Mouse (Mus musculus): ENCODE results near the gene Crygn.

Gene Crygn

DNA sequence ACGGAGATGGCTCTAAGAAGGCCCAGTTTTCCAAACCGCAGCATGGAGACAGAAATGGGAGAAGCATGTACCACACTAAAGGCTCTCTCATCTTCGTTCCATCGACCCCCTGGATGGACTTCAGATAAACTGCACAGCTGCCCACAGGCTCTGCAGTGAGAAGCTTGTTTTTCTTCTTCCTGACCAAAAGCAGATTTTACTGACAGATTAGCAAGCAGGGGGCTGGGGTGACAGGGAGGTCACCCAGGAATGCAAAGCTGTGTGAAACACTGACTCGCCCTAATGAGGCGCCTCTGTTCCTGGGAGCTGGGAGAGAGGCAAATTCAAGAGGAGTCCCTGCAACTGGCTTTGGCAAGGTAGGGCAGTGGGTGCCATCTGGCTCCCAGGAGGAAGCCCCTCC lies 10.3 kb downstream of the Crygn start:
- no peak for DNase-seq (ENCODE audit: low spot score)

DNA sequence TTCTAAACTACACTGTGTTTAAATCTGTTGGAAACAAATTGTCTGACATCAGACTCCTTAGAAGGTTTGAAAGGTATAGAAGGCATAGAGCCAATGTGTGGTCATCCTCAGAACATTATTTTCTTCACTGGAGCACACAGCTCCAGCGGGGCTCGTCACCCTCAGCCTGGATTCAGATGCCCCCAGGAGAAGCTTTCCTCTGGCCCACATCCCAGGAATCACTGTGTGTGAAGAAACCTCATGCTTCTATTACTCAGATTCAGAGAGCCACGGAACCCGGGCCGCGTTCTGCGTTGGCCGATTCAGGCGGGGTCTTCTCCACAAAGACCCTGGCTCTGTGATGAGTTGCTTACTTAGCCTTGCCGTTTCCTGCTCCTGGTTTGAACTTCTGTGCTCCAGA lies 13.9 kb downstream of the Crygn start:
- DNase-seq (ENCODE audit: low spot score), result no peak

DNA sequence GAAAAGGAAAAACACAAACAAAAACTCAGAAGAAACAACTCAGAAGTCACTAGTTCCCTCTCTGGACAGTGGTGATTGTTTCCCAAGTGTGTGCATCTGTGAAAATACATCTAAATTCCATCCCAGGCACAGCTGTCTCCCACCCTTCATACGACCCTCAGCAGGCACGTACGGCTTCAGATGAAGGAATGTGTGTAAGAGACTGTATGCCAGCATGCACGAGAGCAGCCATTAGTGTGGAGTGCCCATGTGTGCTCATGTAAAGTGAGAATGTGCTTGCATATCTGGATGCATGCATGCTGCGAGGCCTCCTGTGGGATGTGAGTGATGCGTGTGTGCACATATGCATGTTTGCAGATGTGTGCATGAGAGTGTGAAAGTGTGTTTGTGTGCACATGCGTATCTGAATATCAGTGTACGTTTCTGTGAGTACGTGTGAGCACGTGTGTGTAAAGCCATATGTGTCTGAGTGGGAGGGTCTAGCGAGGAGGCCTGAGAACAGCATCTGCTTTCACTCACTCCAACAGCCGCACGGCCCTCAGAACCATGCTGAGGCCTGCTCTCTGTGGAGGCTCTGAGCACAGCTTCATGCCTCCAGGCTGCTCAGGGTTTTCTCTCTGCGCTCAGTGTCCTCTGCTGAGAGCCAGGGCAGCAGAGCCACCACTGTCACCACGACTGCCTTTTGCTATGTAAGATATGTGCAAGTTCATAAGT lies 16.5 kb downstream of the Crygn start:
- DNase-seq (ENCODE audit: low spot score), result no peak

DNA sequence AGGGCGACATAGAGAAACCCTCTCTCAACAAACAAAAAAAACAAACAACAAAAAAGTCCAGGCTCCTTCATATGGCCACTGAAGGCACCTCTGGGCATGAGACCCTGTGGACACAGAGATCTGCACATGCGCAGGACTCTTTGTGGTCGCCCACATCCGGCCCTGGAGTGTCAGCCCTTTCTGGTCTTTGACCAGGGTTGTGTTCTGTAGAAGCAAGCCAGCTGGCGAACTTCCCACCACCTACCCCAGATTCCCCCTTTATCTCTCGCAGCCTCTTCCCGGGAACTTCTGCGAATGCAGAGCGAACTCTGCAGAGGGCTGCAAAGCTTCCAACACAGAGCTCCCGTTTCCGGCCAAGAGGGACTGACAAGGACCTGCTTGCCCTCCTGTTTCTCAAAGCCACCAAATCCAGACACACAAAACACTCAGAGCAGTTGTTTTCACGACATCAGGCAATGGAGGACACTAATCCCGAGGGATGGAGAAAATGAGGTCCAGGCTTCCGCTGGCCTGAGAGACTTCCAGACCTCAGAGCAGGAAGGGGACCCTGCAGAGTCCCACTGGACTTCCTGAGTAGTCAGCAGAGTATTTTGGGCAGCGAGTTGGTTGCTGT lies 18.6 kb downstream of the Crygn start:
- peak; percentile 63 for DNase-seq (ENCODE audit: low spot score)

DNA sequence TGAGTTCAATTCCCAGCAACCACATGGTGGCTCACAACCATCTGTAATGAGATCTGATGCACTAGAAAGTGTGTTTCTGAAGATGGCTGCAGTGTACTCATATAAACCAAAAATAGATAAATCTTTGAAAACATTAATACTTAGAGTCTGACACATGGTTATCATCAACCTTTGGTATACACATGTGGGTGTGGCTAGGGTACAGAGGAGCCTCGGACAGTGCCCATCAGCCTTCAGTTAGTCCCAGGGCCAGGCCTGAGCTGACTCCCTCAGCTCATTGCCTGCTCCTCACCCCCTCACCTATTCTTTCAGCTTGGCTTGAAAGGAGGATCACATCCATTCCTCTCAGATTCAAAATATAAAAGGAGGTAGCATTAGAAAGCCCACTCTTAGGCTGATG lies 19.3 kb downstream of the Crygn start:
- no peak for DNase-seq (ENCODE audit: low spot score)

DNA sequence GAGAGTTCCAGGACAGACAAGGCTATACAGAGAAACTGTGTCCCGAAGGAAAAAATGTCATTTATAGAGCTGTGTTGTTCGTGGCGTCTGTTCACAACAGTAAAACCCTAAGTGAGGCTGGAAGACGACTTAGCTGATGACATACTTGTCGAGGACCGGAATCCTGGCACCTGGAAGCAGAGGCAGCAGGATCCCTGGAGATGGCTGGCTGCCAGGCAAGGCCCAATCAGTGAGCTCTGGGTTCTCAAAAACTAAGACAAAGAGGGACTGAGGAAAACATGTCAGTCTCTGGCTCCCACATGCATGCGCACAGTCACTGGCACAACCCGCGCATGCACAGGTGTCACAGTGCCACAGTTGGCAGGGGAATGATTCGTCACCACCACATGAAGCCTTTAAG lies 20.2 kb downstream of the Crygn start:
- DNase-seq (ENCODE audit: low spot score), result no peak

DNA sequence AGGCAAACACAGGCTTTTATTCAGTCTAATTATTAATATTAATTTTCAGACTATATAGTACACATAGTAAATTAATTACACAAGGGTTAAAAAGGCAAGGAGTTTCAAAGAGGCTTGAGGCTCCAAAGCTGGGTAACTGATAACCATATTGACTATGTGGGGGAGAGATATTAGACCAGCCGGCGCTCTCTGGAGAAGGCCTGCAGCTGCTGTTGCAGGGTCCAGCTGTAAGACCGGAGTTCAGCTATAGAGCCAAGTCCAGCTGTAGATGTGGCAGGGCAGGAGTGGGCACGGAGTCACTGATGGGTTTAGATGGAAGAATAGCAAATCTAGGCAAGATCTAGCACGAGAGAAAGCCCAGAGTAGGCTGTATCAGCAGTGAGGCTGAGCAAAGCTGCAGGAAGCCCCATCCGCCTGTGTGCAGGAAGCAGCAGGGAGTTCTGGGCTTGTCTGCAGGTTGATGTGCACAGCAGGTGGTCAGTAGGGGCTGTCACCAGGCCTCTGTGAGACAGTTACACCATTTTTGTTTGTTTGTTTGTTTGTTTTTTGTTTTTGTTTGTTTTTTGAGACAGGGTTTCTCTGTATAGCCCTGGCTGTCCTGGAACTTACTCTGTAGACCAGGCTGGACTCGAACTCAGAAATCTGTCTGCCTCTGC lies 23.9 kb downstream of the Crygn start:
- DNase-seq (ENCODE audit: low spot score), result no peak

DNA sequence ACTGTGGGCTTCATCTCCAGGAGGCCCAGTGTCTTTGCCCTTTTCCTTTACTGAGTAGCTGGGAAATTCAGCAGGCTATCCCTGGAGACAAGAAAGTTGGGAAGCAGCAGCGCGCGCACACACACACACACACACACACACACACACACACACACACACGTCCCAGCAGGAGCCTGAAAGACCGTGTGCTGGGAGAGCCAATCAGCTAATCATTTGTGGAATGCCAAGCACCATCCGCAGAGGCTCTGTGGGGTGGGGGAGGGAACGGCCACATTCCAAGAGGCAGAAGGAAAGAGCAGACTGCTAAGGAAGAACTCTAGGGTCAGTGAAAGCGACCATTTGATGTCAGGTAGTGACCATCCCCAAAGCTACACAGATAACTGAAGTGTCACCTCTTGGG lies 24.7 kb downstream of the Crygn start:
- DNase-seq (ENCODE audit: low spot score), result no peak

DNA sequence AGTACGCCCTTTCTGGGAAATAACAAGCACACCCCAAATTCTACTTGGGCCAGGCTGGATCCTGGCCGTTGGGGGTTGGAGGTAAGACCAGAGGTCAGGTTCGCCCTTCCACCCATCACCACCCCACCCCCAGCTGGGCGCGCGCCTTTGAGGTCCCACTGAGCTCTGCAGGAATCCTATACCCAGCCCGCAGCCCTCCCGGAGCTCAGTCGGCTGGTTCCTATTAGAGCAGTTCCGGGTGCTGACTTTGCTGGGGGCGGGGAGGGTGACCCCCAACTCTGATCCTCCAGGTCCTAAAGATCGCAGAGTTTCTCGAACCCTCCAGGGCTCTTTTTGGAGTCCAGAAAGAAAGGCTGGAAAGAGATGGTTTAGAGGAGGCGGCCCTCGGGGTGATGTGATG lies 26.8 kb downstream of the Crygn start:
- no peak for DNase-seq (ENCODE audit: low spot score)

DNA sequence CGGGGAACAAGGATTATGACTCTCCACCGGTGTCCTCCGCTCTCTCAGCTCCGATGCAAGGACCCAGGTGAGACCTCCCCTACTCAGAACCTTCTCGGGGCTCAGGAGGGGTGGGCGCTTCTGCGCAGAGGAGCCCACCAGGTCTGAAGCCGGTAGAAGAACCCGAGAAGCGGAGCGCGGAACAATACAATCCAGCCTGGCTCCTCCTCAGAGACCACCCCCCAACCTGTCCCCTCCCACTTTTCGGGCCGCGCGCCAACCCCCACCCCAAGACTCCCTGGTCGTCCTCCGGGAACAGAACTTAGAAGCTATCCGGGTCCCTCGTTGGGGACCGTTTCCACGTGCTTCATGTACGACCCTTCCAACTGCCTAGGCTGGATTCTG lies 27.3 kb downstream of the Crygn start, which contains the start of gene Wdr86:
Gene Wdr86 (minus strand): TSS at position 240 of the 384 bp plus-strand sequence.
- DNase-seq (ENCODE audit: low spot score), result no peak

DNA sequence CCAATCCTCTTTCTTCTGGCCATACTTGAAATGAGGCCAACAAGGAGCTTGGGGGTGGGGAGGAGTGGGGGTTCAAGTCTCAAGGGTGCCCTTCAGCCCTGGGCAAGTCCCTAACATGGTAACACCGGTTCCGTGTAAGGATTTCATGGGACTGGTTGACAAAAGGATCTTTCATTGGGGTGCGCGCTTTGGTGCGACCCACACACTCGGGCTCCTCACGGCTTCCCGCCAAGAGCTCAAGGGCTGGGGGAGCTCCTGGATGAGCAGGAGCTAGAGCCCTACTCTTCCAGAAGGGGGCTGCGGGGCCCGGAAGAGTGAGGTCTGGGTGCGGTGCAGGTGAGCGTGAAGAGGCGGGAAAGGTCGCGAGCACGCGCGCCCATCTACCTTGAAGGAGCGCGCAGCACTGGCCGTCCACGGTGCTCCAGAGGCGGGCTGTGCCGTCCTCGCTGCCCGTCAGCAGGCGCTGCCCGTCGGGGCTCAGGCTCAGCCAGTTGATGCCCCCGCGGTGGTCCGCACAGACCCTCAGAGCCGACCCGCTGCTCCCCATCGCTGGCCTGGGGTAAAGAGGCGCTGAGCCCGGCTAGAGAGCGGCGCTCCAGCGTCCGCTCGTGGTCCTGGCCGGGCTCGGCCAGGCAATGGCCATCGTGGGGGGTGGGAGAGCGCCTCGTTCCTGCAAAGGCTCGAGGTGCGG lies 27.9 kb downstream of the Crygn start:
- DNase-seq (ENCODE audit: low spot score), result no peak

DNA sequence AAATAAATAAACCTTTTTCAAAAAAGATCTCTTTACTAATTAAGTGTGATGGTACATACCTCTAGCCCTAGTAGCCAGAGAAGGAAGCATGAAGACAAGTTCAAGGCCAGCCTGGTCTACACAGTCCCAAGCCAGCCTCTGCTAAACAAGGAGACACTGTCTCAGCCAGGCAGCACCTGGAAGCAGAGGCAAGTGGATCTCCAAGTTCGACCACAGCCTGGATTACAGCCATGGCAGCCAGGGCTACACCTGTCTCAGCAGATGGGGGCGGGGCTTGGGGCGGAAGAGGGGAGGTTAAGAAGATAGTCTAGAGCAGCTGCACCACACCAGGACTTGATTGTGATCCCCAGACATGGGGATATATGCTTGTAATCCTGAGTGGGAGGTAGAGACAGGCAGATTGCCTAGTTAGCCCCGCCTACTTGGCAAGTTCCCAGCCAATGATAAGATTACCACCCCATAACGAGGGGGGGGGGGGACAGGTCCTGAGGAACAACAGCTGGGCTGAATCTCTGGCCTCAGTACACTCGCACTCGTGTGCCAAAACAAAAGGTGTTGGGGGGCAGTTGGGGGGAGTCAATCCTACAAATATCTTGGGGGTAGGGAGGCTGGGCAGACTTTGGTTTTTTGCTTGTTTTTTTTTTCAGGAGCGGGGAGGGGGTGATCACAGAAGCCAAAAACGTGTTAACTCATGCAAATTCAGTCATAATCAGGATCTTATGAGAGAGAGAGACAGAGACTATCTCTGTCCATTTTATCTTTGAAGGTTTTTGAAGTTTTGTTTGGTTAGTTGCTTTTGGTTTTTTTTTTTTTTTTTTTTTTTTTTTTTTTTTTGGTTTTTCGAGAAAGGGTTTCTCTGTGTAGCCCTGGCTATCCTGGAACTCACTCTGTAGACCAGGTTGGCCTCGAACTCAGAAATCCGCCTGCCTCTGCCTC lies 30.6 kb downstream of the Crygn start:
- DNase-seq (ENCODE audit: low spot score), result no peak

DNA sequence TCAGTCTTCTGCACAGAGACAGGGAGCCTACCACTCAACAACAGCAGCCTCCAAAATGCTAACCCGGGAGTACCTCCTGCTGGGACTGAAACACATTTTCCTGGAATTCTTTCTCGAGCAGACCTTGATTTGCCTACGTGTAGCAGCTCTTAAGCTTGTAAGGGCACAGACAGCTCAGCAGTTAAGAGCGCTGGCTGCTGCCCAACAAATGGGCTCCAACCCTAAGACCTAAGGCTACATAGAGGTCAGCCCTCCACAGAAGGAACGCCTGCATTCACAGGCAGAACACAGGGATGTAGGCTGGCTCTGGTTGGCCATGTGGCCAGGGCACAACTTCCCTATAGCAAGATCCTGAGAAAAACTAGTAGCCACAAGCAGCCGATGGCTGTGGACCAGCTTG lies 31.9 kb downstream of the Crygn start:
- DNase-seq (ENCODE audit: low spot score), result no peak

DNA sequence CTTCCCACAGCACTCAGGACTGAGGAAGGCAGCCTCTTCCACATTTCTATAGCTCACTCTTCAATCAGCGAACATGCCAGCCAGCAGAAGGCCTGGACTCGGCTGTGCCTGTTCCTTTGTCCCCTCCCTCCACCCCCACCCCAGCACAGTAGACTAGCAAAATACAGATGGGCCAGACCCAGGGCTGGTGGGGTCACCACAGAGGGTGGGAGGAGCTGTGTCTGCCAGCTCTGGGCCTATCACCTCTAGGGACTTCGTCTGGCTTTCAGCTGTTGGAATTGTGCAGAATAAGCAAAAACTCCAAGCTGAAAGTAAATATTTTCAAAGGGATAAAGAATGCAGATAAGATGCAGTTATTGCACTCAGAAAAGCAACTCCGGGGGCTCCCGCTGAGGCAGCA lies 33.0 kb downstream of the Crygn start:
- DNase-seq (ENCODE audit: low spot score), result no peak

DNA sequence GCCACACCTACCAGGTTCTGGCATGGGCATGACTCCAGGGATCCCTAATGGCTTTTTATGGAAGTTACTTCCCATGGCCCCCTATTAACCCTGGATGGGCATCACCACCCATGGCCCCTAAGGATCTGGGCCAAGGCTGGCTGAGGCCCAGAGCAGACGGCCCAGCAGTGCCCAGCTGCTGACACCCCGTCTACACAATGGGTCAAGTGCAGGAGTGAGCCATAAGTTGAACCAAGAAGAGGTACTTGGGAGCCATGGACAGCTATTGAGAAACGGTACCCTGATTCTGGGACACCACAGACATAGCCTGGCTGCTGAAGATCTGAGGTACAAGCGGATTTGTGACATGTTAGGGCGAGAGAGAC lies 33.6 kb downstream of the Crygn start:
- no peak for DNase-seq (ENCODE audit: low spot score)

DNA sequence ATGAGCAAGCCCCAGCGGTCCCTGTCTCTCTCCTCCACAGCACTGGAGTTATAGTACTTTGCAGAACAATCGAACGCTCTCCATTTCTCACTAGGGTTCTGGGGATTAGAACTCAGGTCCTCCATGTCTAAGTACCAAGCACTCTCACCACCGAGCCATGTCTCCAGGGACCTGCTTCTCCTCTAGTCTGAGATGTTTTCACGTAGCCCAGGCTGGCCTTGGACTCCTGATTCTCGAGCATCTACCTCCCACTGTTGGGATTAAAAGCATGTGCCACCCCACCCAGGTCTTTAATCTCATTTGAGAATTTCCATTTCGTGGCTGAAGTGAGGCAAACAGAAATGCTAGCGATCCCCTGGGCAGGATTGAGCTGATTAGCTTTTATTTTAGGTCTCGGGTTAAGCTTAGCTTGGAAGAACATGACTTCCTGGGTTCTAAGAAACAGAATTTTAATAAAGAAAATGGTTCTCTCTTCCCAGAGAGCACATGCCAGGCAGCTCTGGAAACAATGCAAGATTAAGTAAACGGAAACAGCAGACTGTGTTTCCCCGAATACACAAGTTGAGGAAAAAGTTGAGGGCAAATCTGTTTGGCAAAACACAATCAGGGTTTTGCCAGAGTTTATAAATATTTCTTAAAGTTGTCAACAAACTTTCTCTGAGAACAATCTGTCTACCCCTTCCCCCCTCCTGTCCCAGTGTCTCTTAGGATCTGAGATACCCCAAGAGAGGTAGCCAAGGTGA lies 34.1 kb downstream of the Crygn start:
- DNase-seq (ENCODE audit: low spot score), result no peak

DNA sequence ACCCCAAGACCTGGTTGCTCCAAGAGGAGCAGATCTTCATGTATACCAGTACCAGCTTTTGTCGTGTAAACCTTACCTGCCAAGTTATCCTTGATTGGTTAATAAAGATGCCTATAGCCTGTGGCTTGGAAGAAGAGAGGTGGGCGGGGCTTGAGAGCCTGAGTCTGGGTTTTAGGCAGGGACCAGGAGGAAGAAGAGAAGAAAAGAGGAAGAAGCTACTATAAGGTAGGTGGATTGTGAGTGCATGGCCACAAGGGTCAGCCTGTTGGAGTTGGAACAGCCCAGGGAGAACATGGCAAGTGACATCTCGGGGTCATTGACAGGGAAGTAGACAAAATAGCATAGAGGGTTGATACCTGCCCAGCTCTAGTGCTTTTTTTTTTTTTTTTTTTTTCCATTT lies 38.0 kb downstream of the Crygn start:
- DNase-seq (ENCODE audit: low spot score), result no peak

DNA sequence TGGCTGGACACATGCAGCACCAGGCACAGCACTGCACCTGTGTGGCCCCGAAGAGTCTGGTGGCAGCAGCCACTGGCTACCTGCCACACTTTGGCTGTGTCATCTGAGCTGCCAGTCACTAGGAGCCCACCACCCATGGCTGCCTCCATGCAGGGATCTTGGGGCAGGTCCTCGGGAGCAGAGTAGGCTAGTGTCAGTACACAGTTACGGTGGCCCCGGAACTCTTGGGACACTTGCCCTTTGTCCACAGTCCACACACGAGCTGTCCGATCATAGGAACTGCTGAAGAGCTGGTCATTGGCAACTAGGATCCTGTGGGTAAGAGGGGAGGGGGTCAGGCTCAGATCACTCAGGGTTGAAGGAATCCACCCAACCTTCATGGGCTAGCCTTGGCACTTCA lies 39.7 kb downstream of the Crygn start:
- no peak for DNase-seq (ENCODE audit: low spot score)

DNA sequence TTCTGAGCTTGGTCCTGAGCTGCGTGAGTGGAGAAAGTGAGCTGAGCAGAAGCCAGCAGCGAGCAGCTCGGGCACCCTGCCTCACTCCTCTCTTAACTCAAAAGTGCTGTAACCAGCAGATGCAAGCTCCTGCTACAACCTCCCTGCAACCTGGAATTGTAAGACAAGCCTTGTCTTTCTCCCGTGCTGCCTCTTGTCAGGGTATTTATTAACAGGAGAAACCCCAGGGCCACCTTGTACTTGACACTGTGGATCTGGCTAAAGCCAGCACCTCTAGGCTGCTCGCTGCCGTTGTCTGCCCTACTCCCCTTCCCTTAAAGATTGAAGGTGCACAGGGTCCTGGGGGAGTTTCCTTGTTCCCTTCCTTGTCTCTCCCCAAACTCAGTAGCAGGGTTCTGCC lies 43.8 kb downstream of the Crygn start:
- DNase-seq (ENCODE audit: low spot score), result no peak

DNA sequence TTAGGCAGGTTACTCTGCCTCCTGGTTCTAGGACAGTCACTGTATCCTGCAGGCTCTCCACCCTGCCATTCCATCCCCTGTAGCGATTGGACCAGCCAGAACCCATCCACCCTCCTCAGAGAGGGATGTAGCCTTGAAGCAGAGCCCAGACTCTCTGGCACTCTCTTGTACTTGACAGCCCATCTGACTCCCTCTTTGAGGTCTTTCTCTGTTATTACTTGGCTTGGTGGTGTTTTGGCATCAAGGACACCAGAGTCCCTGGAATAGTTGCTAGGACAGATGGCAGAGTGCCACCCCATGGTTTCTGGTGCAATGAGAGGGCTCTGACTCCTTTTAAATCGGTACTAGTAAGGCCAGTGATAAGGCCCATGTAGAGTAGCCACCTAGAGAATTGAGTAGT lies 44.6 kb downstream of the Crygn start:
- peak; percentile 29 for DNase-seq (ENCODE audit: low spot score)

DNA sequence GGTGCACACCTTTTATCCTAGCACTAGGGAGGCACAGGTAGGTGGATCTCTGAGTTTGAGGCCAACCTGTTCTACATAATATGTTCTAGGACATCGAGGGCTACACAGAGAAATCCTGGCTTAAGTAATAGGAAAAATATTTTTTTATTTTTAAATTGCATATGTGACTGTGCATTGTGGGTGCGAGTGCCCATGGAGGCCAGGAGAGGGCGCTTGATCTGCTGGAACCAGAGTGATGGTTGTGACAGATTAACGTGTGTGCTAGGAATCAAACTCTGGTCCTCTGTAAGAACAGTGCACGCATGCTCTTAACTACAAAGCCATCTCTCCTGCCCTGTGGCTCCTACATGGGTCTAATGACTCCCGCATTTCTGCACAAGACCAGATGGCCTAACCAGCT lies 46.2 kb downstream of the Crygn start:
- no peak for DNase-seq (ENCODE audit: low spot score)

All from layer of hippocampus, adult 11-12 months (tissue).